Mouse (Mus musculus): Measurements from ENCODE around the gene Ccrl2.

DNA sequence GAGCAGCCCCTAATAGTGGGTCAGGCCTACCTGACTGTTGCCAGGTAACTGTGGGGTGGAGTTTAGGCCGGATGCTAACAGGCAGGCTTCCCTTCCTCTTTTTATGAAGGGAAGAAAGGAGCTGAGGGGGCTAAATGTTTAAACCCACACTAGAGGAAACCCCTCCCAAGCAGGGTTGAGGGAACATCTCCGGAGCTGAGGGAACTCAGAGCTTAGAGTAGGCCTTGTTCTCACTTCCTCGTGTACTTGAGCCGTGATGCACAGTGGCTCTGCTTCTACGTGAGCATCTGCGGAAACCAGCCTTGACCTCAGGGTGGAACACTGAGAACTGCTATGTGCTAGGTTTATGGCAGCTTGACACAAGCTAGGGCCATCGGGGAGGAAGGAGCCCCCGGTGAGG lies 23.5 kb upstream of the Ccrl2 start:
- TF ChIP-seq HCFC1 (IDR thresholded peaks at IDR 0.05; ENCODE audit: borderline replicate concordance, insufficient read depth, low read length): no peak
- TF ChIP-seq ZNF384 (IDR thresholded peaks at IDR 0.05; ENCODE audit: low read depth, low read length): no peak
- no peak for TF ChIP-seq ZC3H11A (IDR thresholded peaks at IDR 0.05; ENCODE audit: borderline replicate concordance, low read depth, low read length)

Data from ES-E14 (cell line).